Mouse (Mus musculus) R1 (cell line): Measurements from ENCODE around the gene Ilvbl.
A peak's percentile ranks its signal among the peaks of the same experiment; 100 is the strongest.

ENCODE experiments used
- DNase-seq: peaks from one replicate; pipeline ENCODE4 v3.0.0-alpha.2; 2018; ENCODE audit warnings: low read depth, low spot score

Gene Ilvbl

GRCm38 (mm10) chr10:78574250-78575104 lies at the start of gene Ilvbl:
Gene Ilvbl (plus strand): TSS chr10:78574346.
- DNase-seq = peak; percentile 97

GRCm38 (mm10) chr10:78525071-78525470 lies 49.1 kb upstream of the Ilvbl start:
- DNase-seq = peak; percentile 70

GRCm38 (mm10) chr10:78525511-78525910 lies 48.6 kb upstream of the Ilvbl start:
- no peak for DNase-seq

- DNase-seq = peak; percentile 43
These were observed 33.2 kb upstream of the Ilvbl start for GRCm38 (mm10) chr10:78540943-78541342.

GRCm38 (mm10) chr10:78565070-78565469 lies 9.1 kb upstream of the Ilvbl start:
- no peak for DNase-seq

GRCm38 (mm10) chr10:78569191-78569590 lies 5.0 kb upstream of the Ilvbl start:
- peak; percentile 19 for DNase-seq

- no peak for DNase-seq
These were observed 4.5 kb upstream of the Ilvbl start for GRCm38 (mm10) chr10:78569686-78570085.

- no peak for DNase-seq
These were observed 3.7 kb upstream of the Ilvbl start for GRCm38 (mm10) chr10:78570416-78570815.

- DNase-seq = no peak
These were observed 3.2 kb upstream of the Ilvbl start for GRCm38 (mm10) chr10:78570897-78571296.

- DNase-seq = no peak
These were observed 920 bp upstream of the Ilvbl start for GRCm38 (mm10) chr10:78573226-78573625.

- no peak for DNase-seq
These were observed 1.0 kb downstream of the Ilvbl start for GRCm38 (mm10) chr10:78575105-78575632.

- DNase-seq = no peak
These were observed 1.5 kb downstream of the Ilvbl start for GRCm38 (mm10) chr10:78575690-78576089.

- no peak for DNase-seq
These were observed 2.5 kb downstream of the Ilvbl start for GRCm38 (mm10) chr10:78576435-78577184.

- DNase-seq = no peak
These were observed 4.1 kb downstream of the Ilvbl start for GRCm38 (mm10) chr10:78578204-78578603.

- DNase-seq = no peak
These were observed 7.0 kb downstream of the Ilvbl start for GRCm38 (mm10) chr10:78581121-78581520.

- no peak for DNase-seq
These were observed 9.2 kb downstream of the Ilvbl start for GRCm38 (mm10) chr10:78583347-78583746.

- DNase-seq = no peak
These were observed 9.8 kb downstream of the Ilvbl start for GRCm38 (mm10) chr10:78583939-78584338.

GRCm38 (mm10) chr10:78584996-78585395 lies 10.8 kb downstream of the Ilvbl start:
- no peak for DNase-seq

GRCm38 (mm10) chr10:78585606-78586005 lies 11.5 kb downstream of the Ilvbl start:
- peak; percentile 10 for DNase-seq

- no peak for DNase-seq
These were observed 11.9 kb downstream of the Ilvbl start for GRCm38 (mm10) chr10:78586026-78586425.

GRCm38 (mm10) chr10:78589291-78589690 lies 15.1 kb downstream of the Ilvbl start:
- no peak for DNase-seq

GRCm38 (mm10) chr10:78589901-78590300 lies 15.8 kb downstream of the Ilvbl start:
- no peak for DNase-seq
